Mouse (Mus musculus) limb, embryonic 11.5 days (tissue): ENCODE data around the gene Radil. TPM values are rescaled to one million over a fixed set of nuclear protein-coding genes. Genes with fewer than 3 reads are reported as not detected.

Source experiments
- ATAC-seq: fragments of 200-750 bp; cut with Nextera tagmentation; 2 replicates; pipeline ENCODE4 v1.8.0; 2017; ENCODE audit warnings: low read depth; ENCODE audit not compliant: insufficient number of reproducible peaks, low FRiP score, low TSS enrichment
- DNase-seq: peaks from one replicate; pipeline ENCODE4 v3.0.0-alpha.2; 2015; ENCODE audit warnings: low spot score
- H3K27ac ChIP-seq: fragments of 300-500 bp; sonication (generic); replicated peaks from 2 replicates; pipeline ENCODE4 v1.5.1; 2014; ENCODE audit warnings: low read depth, mild to moderate bottlenecking, low read length
- H3K27me3 ChIP-seq: fragments of 300-500 bp; sonication (generic); 2 replicates; pipeline ENCODE4 v1.6.1; 2014; ENCODE audit warnings: mild to moderate bottlenecking, low read length, mixed read lengths; ENCODE audit not compliant: control insufficient read depth, insufficient read depth
- H3K36me3 ChIP-seq: fragments of 300-500 bp; sonication (generic); 2 replicates; pipeline ENCODE4 v1.6.1; 2014; ENCODE audit warnings: mild to moderate bottlenecking, low read length, moderate library complexity, mixed read lengths; ENCODE audit not compliant: control insufficient read depth, insufficient read depth
- H3K4me1 ChIP-seq: fragments of 300-500 bp; sonication (generic); 2 replicates; pipeline ENCODE4 v1.6.1; 2014; ENCODE audit warnings: low read length, mixed read lengths; ENCODE audit not compliant: control insufficient read depth, insufficient read depth
- H3K4me2 ChIP-seq: fragments of 300-500 bp; sonication (generic); 2 replicates; pipeline ENCODE4 v1.6.1; 2014; ENCODE audit warnings: low read depth, mild to moderate bottlenecking, moderate library complexity; ENCODE audit not compliant: severe bottlenecking
- H3K4me3 ChIP-seq: fragments of 300-500 bp; sonication (generic); 2 replicates; pipeline ENCODE4 v1.5.1; 2014; ENCODE audit warnings: low read depth, low read length
- H3K9ac ChIP-seq: fragments of 300-500 bp; sonication (generic); 2 replicates; pipeline ENCODE4 v1.6.1; 2014; ENCODE audit warnings: mild to moderate bottlenecking, low read length
- H3K9me3 ChIP-seq: fragments of 300-500 bp; sonication (generic); 2 replicates; pipeline ENCODE4 v1.6.1; 2016; ENCODE audit warnings: low read length; ENCODE audit not compliant: control insufficient read depth
- WGBS: fragments of 180-500 bp; shearing (Covaris S2); extraction: QIAGEN DNeasy Blood & Tissue Kit; methylation state at CpG from one replicate; pipeline ENCODE4 v1.1.7; 2014; 5-methylcytosine and 5-hydroxymethylcytosine counted together
- polyA plus RNA-seq: library from polyadenylated mRNA; unstranded; fragments of >200 nt; fragmentation: Nextera tagmentation; extraction: Ambion mirVana; gene quantifications from 2 replicates; pipeline ENCODE4 v1.2.1, GENCODE M21; 2014

Radil gene
- polyA plus RNA-seq, 1 experiment from 2014 or later = 1.8 TPM

- no peak overlapping the region for H3K27ac ChIP-seq
Observed at GRCm38 (mm10) chr5:142549441-142549840, 1.5 kb downstream of the Radil start.

GRCm38 (mm10) chr5:142547066-142547465 lies 3.8 kb downstream of the Radil start:
- H3K9me3 ChIP-seq = no peaks in the 10 kb centered on the region
- WGBS = 76% methylated on average over 3 of the region's 3 CpGs

More at GRCm38 (mm10) chr5:142549441-142549840, 1.5 kb downstream of the Radil start:
- Histone ChIP-seq H3K27me3 (peaks cover 6% of the 10 kb centered on the region; the same call in 1 of the 2 replicates), H3K9me3 (no peaks in the 10 kb centered on the region), H3K4me2 (peak overlapping the region; percentile 7; the same call in 1 of the 2 replicates), H3K36me3 (no peaks in the 10 kb centered on the region), H3K4me3 (no peak overlapping the region), H3K4me1 (peaks cover 17% of the 10 kb centered on the region), H3K9ac (no peak overlapping the region)
- DNase-seq (no peak), ATAC-seq (no peak)
- 37% methylated on average over 9 of the region's 9 CpGs for WGBS

GRCm38 (mm10) chr5:142546344-142546743 lies 4.6 kb downstream of the Radil start:
- 25% methylated on average over 5 of the region's 5 CpGs for WGBS
- H3K9ac ChIP-seq = no peak overlapping the region
- ATAC-seq (no peak), DNase-seq (no peak)
- H3K4me3 ChIP-seq = no peak overlapping the region
- no peak overlapping the region for H3K4me2 ChIP-seq
- no peak overlapping the region for H3K27ac ChIP-seq
- no peaks in the 10 kb centered on the region for H3K9me3 ChIP-seq
- peaks cover 6% of the 10 kb centered on the region; the same call in 1 of the 2 replicates for H3K27me3 ChIP-seq
- no peaks in the 10 kb centered on the region for H3K36me3 ChIP-seq
- H3K4me1 ChIP-seq = peaks cover 17% of the 10 kb centered on the region

More at GRCm38 (mm10) chr5:142547066-142547465, 3.8 kb downstream of the Radil start:
- H3K4me2 ChIP-seq = no peak overlapping the region
- DNase-seq (no peak), ATAC-seq (no peak)
- H3K4me1 ChIP-seq = peaks cover 17% of the 10 kb centered on the region
- H3K27ac ChIP-seq = no peak overlapping the region
- no peaks in the 10 kb centered on the region for H3K36me3 ChIP-seq
- no peak overlapping the region for H3K4me3 ChIP-seq
- no peak overlapping the region for H3K9ac ChIP-seq
- H3K27me3 ChIP-seq = peaks cover 6% of the 10 kb centered on the region; the same call in 1 of the 2 replicates

GRCm38 (mm10) chr5:142545014-142545795 lies 5.7 kb downstream of the Radil start:
- ATAC-seq (no peak), DNase-seq (no peak)
- Histone ChIP-seq H3K27ac (no peak overlapping the region), H3K9me3 (no peaks in the 10 kb centered on the region), H3K4me3 (no peak overlapping the region), H3K4me2 (no peak overlapping the region), H3K36me3 (no peaks in the 10 kb centered on the region), H3K27me3 (0 out of 2 replicates have a peak, but pooled peaks cover 2% of the 10 kb centered on the region), H3K4me1 (peaks cover 13% of the 10 kb centered on the region; the same call in 1 of the 2 replicates), H3K9ac (no peak overlapping the region)
- 56% methylated on average over 5 of the region's 5 CpGs for WGBS

- Histone ChIP-seq H3K9ac (no peak overlapping the region), H3K9me3 (no peaks in the 10 kb centered on the region), H3K4me1 (no peaks in the 10 kb centered on the region), H3K4me3 (no peak overlapping the region), H3K36me3 (no peaks in the 10 kb centered on the region), H3K27me3 (no peaks in the 10 kb centered on the region), H3K4me2 (no peak overlapping the region), H3K27ac (no peak overlapping the region)
- WGBS = 71% methylated on average over 3 of the region's 3 CpGs
- DNase-seq = no peak
- ATAC-seq = no peak
Observed at GRCm38 (mm10) chr5:142537286-142537685, 13.6 kb downstream of the Radil start.

- DNase-seq (no peak), ATAC-seq (no peak)
- H3K9me3 ChIP-seq = no peaks in the 10 kb centered on the region
- no peaks in the 10 kb centered on the region for H3K4me1 ChIP-seq
- H3K27me3 ChIP-seq = 0 out of 2 replicates have a peak, but pooled peaks cover 2% of the 10 kb centered on the region
- no peaks in the 10 kb centered on the region for H3K36me3 ChIP-seq
- H3K27ac ChIP-seq = no peak overlapping the region
- no peak overlapping the region for H3K4me2 ChIP-seq
- no peak overlapping the region for H3K9ac ChIP-seq
- H3K4me3 ChIP-seq = no peak overlapping the region
- 72% methylated on average over 4 of the region's 4 CpGs for WGBS
Observed at GRCm38 (mm10) chr5:142535388-142535787, 15.5 kb downstream of the Radil start.

GRCm38 (mm10) chr5:142529915-142530314 lies 21.0 kb downstream of the Radil start, which contains the start of gene Papolb:
Gene Papolb (minus strand): TSS chr5:142530076.
- Histone ChIP-seq H3K9me3 (no peaks in the 10 kb centered on the region), H3K4me3 (peak within 1 kb of the TSS; percentile 2; the same call in 1 of the 2 replicates), H3K36me3 (no peaks in the 10 kb centered on the region), H3K27ac (no peak within 1 kb of the TSS), H3K27me3 (peaks cover 12% of the 10 kb centered on the region; the same call in 1 of the 2 replicates), H3K9ac (0 out of 2 replicates have a peak within 1 kb of the TSS, but pooled peaks have one; percentile 9), H3K4me2 (peak within 1 kb of the TSS; percentile 29; the same call in 1 of the 2 replicates), H3K4me1 (no peaks in the 10 kb centered on the region)
- WGBS = 49% methylated on average over 38 of the region's 41 CpGs
- DNase-seq (no peak), ATAC-seq (no peak)

- H3K4me3 ChIP-seq = no peak overlapping the region
- H3K36me3 ChIP-seq = no peaks in the 10 kb centered on the region
- DNase-seq (no peak), ATAC-seq (no peak)
- H3K27ac ChIP-seq = no peak overlapping the region
- 81% methylated on average over 8 of the region's 8 CpGs for WGBS
- H3K4me2 ChIP-seq = no peak overlapping the region
- no peak overlapping the region for H3K9ac ChIP-seq
- 0 out of 2 replicates have a peak, but pooled peaks cover 5% of the 10 kb centered on the region for H3K27me3 ChIP-seq
- no peaks in the 10 kb centered on the region for H3K9me3 ChIP-seq
- H3K4me1 ChIP-seq = no peaks in the 10 kb centered on the region
Observed at GRCm38 (mm10) chr5:142524711-142525464, 26.0 kb downstream of the Radil start.
